Mouse (Mus musculus) lung, postnatal 0 days (tissue): Measurements from ENCODE around the gene 2310061I04Rik. TPM values are rescaled to one million over a fixed set of nuclear protein-coding genes. Genes with fewer than 3 reads are reported as not detected.

ENCODE experiments used
- ATAC-seq: fragments of 200-750 bp; cut with Nextera tagmentation; 2 replicates; pipeline ENCODE4 v1.8.0; 2017; ENCODE audit warnings: moderate library complexity
- DNase-seq: peaks from one replicate; pipeline ENCODE4 v3.0.0-alpha.2; 2016; ENCODE audit warnings: low spot score
- H3K27ac ChIP-seq: fragments of 300-500 bp; sonication (generic); 2 replicates; pipeline ENCODE4 v1.5.1; 2014; ENCODE audit warnings: antibody characterized with exemption, mild to moderate bottlenecking, low read length, mixed read lengths
- H3K27me3 ChIP-seq: fragments of 300-500 bp; sonication (generic); replicated peaks from 2 replicates; pipeline ENCODE4 v1.6.1; 2014; ENCODE audit warnings: low read length, mixed read lengths; ENCODE audit not compliant: insufficient read depth
- H3K36me3 ChIP-seq: fragments of 300-500 bp; sonication (generic); 2 replicates; pipeline ENCODE4 v1.6.1; 2014; ENCODE audit warnings: low read length, mixed read lengths; ENCODE audit not compliant: insufficient read depth
- H3K4me1 ChIP-seq: fragments of 300-500 bp; sonication (generic); 2 replicates; pipeline ENCODE4 v1.6.1; 2014; ENCODE audit warnings: antibody characterized with exemption, low read depth, low read length, mixed read lengths; ENCODE audit not compliant: insufficient read depth
- H3K4me2 ChIP-seq: fragments of 300-500 bp; sonication (generic); replicated peaks from 2 replicates; pipeline ENCODE4 v1.6.1; 2014; ENCODE audit warnings: low read depth, mild to moderate bottlenecking, low read length, moderate library complexity, mixed read lengths
- H3K4me3 ChIP-seq: fragments of 300-500 bp; sonication (generic); 2 replicates; pipeline ENCODE4 v1.5.1; 2014; ENCODE audit warnings: low read depth, low read length
- H3K9ac ChIP-seq: fragments of 300-500 bp; sonication (generic); replicated peaks from 2 replicates; pipeline ENCODE4 v1.6.1; 2014; ENCODE audit warnings: low read depth, mild to moderate bottlenecking
- H3K9me3 ChIP-seq: fragments of 300-500 bp; sonication (generic); 2 replicates; pipeline ENCODE4 v1.6.1; 2016; ENCODE audit warnings: low read length, mixed read lengths
- CTCF ChIP-seq: IDR thresholded peaks from 2 replicates; pipeline ENCODE4 v1.5.1; 2016; ENCODE audit warnings: antibody characterized with exemption, mild to moderate bottlenecking
- EP300 ChIP-seq: IDR thresholded peaks from 2 replicates; pipeline ENCODE4 v1.6.1; 2016; ENCODE audit warnings: antibody characterized with exemption, mild to moderate bottlenecking, control low read depth
- WGBS: fragments of 180-500 bp; shearing (Covaris S2); extraction: QIAGEN DNeasy Blood & Tissue Kit; methylation state at CpG from one replicate; pipeline ENCODE4 v1.1.7; 2014; 5-methylcytosine and 5-hydroxymethylcytosine counted together
- polyA plus RNA-seq: library from polyadenylated mRNA; unstranded; fragments of >200 nt; fragmentation: Nextera tagmentation; extraction: Ambion mirVana; gene quantifications from 2 replicates; pipeline ENCODE4 v1.2.1, GENCODE M21; 2015

Gene 2310061I04Rik
- polyA plus RNA-seq, 1 experiment from 2014 or later, result 18.5 TPM

DNA sequence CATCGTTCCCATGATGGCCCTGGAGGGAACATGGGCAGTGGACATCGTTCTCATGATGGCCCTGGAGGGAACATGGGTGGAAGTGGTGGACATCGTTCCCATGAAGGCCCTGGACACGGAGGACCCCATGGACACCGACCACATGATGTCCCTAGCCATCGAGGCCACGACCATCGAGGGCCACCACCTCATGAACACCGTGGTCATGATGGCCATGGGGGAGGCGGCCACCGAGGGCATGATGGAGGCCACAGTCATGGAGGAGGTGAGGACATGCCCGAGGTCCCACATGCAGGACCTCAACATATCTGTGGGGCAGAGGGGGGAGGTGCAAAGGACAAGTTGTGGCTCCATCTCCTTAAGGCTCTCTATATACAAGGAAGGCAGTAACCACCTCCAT lies 33.4 kb upstream of the 2310061I04Rik start:
- Histone ChIP-seq H3K27me3 (no peaks in the 10 kb centered on the region), H3K36me3 (peaks cover 42% of the 10 kb centered on the region), H3K27ac (no peak overlapping the region), H3K4me1 (no peaks in the 10 kb centered on the region), H3K4me2 (no peak overlapping the region), H3K9me3 (no peaks in the 10 kb centered on the region), H3K9ac (no peak overlapping the region), H3K4me3 (no peak overlapping the region)
- WGBS, result 92% methylated on average over 12 of the region's 12 CpGs
- no peak for TF ChIP-seq CTCF
- TF ChIP-seq EP300, result no peak
- ATAC-seq (no peak), DNase-seq (no peak)

DNA sequence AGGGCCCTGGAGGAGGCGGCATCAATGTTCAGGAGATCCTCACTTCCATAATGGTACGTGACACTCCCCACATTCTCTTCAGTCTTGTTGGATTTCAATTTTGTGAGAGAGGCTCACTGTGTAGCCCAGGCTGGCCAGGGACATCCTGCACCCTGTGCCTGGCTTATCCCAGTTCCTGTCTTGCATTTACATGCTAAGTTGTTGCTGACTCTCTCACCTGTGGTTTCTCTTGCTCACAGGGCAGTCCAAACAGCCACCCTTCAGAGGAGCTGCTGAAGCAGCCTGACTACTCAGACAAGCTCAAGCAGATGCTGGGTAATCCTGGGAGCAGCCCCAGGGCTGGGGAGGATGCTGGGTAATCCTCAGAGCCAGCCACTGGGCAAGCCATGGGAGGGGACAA lies 32.3 kb upstream of the 2310061I04Rik start:
- 100% methylated on average over 2 of the region's 2 CpGs for WGBS
- Histone ChIP-seq H3K4me3 (no peak overlapping the region), H3K27ac (no peak overlapping the region), H3K9ac (no peak overlapping the region), H3K9me3 (no peaks in the 10 kb centered on the region), H3K4me2 (no peak overlapping the region), H3K4me1 (no peaks in the 10 kb centered on the region), H3K36me3 (peaks cover 46% of the 10 kb centered on the region), H3K27me3 (no peaks in the 10 kb centered on the region)
- no peak for TF ChIP-seq CTCF
- ATAC-seq (no peak), DNase-seq (no peak)

DNA sequence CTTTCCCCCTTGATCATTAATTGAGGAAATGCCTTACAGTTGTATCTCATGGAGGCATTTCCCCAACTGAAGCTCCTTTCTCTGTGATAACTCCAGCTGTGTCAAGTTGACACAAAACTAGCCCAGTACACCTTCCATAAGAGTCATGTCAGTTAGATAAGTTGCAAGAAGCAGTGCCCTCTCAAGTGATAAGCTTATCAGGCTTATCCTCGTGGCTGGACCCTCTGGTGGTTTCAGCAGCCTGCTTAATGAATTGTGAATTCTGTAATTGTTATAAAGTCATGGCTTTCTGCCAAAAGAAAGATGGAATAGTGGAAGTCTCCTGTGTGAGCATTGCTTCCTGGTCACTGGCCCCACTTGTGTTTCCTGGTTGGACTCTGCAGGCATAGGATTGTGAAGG lies 30.2 kb upstream of the 2310061I04Rik start:
- WGBS, result 13% methylated on average over 1 of the region's 1 CpGs
- no peak overlapping the region for H3K27ac ChIP-seq
- H3K9me3 ChIP-seq, result no peaks in the 10 kb centered on the region
- H3K4me1 ChIP-seq, result no peaks in the 10 kb centered on the region
- no peak overlapping the region for H3K9ac ChIP-seq
- no peak overlapping the region for H3K4me3 ChIP-seq
- peaks cover 46% of the 10 kb centered on the region for H3K36me3 ChIP-seq
- DNase-seq (no peak), ATAC-seq (no peak)
- TF ChIP-seq CTCF, result no peak
- no peak for TF ChIP-seq EP300
- H3K4me2 ChIP-seq, result no peak overlapping the region
- H3K27me3 ChIP-seq, result no peaks in the 10 kb centered on the region

DNA sequence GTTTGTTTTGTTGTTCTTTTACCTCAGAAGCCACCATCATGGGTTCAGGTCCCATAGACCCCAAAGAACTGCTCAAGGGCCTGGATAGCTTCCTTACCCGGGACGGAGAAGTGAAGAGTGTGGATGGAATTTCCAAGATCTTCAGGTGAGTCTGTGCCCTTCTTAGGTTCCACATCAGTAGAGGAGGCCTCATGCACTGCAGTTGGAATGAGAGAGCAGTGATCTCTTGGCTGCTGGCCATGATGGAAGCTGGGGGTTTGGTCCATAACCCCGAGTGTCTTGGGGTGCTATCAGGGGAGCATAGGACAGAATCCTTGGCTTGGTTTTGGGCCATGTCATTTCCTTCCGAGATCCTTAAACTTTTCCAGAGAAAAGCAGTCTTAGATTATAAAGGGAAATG lies 26.1 kb upstream of the 2310061I04Rik start:
- Histone ChIP-seq H3K4me2 (no peak overlapping the region), H3K27ac (no peak overlapping the region), H3K9me3 (no peaks in the 10 kb centered on the region), H3K4me1 (peaks cover 22% of the 10 kb centered on the region), H3K36me3 (peaks cover 26% of the 10 kb centered on the region; the same call in 1 of the 2 replicates), H3K4me3 (no peak overlapping the region), H3K27me3 (no peaks in the 10 kb centered on the region), H3K9ac (no peak overlapping the region)
- DNase-seq (no peak), ATAC-seq (no peak)
- TF ChIP-seq CTCF (no peak), EP300 (no peak)
- 92% methylated on average over 4 of the region's 4 CpGs for WGBS

DNA sequence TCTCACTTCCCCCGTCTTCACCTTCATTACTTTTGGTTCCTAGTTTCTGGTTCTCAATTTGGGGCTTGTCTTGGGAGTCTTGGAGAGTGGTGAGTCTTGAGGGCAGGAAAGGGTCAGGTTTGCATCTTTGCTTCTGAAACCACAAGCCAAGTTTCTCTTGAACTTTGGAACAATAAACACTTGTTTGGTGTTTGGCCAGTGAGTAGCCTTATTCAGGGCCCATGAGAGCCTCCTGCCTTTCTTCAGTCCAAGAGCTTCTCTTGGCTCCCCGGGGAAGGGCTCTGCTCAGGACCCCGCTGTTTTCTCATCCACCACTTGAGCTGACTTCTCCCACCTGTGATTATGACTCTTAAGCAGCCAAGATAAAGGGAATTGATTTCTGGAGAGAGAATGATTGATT lies 25.3 kb upstream of the 2310061I04Rik start:
- Histone ChIP-seq H3K9me3 (no peaks in the 10 kb centered on the region), H3K36me3 (peaks cover 19% of the 10 kb centered on the region; the same call in 1 of the 2 replicates), H3K4me1 (peaks cover 22% of the 10 kb centered on the region), H3K27me3 (no peaks in the 10 kb centered on the region), H3K4me3 (no peak overlapping the region), H3K27ac (no peak overlapping the region), H3K9ac (no peak overlapping the region), H3K4me2 (no peak overlapping the region)
- ATAC-seq (no peak), DNase-seq (peak; percentile 43)
- no peak for TF ChIP-seq EP300
- no peak for TF ChIP-seq CTCF
- 59% methylated on average over 3 of the region's 3 CpGs for WGBS

DNA sequence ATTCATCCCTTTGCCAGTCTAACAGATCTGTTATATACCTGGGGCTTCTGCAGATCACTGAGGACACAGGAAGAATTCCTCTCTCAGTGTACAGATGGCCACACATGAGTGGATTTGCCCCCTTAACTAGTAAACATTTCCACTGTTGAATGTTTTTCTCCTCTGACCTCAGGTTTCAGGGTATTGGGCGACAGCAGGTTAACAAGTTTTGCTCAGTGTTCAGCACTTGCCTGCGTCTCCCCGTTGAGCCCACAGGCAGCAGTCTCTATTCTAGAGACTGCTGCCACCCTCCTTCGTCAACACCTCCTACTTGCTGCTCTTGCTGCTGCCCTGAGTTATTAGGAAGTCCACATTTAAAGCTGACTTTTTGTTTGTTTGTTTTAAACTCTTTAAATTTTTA lies 24.5 kb upstream of the 2310061I04Rik start:
- no peak overlapping the region for H3K4me2 ChIP-seq
- H3K27me3 ChIP-seq, result no peaks in the 10 kb centered on the region
- no peak for TF ChIP-seq EP300
- TF ChIP-seq CTCF, result no peak
- WGBS, result 65% methylated on average over 4 of the region's 4 CpGs
- ATAC-seq, result no peak
- no peak for DNase-seq
- H3K36me3 ChIP-seq, result peaks cover 14% of the 10 kb centered on the region; the same call in 1 of the 2 replicates
- H3K4me1 ChIP-seq, result peaks cover 22% of the 10 kb centered on the region
- peak overlapping the region; percentile 49; the same call in 1 of the 2 replicates for H3K27ac ChIP-seq
- no peak overlapping the region for H3K4me3 ChIP-seq
- H3K9ac ChIP-seq, result no peak overlapping the region
- no peaks in the 10 kb centered on the region for H3K9me3 ChIP-seq
